Mouse (Mus musculus) spleen, adult 2 months (tissue): ENCODE results near the gene Abr. TPM values are rescaled to one million over a fixed set of nuclear protein-coding genes. Genes with fewer than 3 reads are reported as not detected.
A peak's percentile ranks its signal among the peaks of the same experiment; 100 is the strongest.

ENCODE experiments used
- DNase-seq, 2 experiments: peaks; one replicate each; pipeline versions ENCODE4 v3.0.0 to v3.0.0-alpha.2; 2012 to 2021; ENCODE audit warnings: low spot score in 2 of 2, low read depth in 1 of 2
- H3K27ac ChIP-seq: fragments of 200-500 bp; 2 replicates; pipeline ENCODE4 v1.5.1; 2012; ENCODE audit warnings: low read length, inconsistent platforms; ENCODE audit not compliant: insufficient read depth
- H3K27me3 ChIP-seq: fragments of 200-500 bp; 2 replicates; pipeline ENCODE4 v1.6.1; 2012; ENCODE audit warnings: mild to moderate bottlenecking, moderate library complexity, low read length, inconsistent platforms; ENCODE audit not compliant: control insufficient read depth, insufficient read depth
- H3K36me3 ChIP-seq: fragments of 200-500 bp; 2 replicates; pipeline ENCODE4 v1.6.1; 2012; ENCODE audit warnings: mild to moderate bottlenecking, low read length, inconsistent platforms; ENCODE audit not compliant: control insufficient read depth, insufficient read depth
- H3K4me1 ChIP-seq: fragments of 200-500 bp; 2 replicates; pipeline ENCODE4 v1.6.1; 2011; ENCODE audit warnings: inconsistent platforms; ENCODE audit not compliant: control insufficient read depth, insufficient read depth, insufficient read length
- H3K4me3 ChIP-seq: fragments of 200-500 bp; 2 replicates; pipeline ENCODE4 v1.5.1; 2011; ENCODE audit warnings: mild to moderate bottlenecking, inconsistent platforms; ENCODE audit not compliant: insufficient read depth, insufficient read length; ENCODE audit errors: extremely low read depth
- CTCF ChIP-seq: fragments of 200-500 bp; IDR thresholded peaks from 2 replicates; pipeline ENCODE4 v1.5.1; 2011; ENCODE audit warnings: mild to moderate bottlenecking, inconsistent platforms; ENCODE audit not compliant: insufficient read depth, insufficient read length, insufficient replicate concordance; ENCODE audit errors: extremely low read depth
- POLR2A ChIP-seq: fragments of 200-500 bp; IDR thresholded peaks from 2 replicates; pipeline ENCODE4 v1.6.1; 2011; ENCODE audit warnings: low read depth, low read length, inconsistent platforms
- WGBS: fragments of 180-500 bp; shearing (Covaris S2); methylation state at CpG from one replicate; pipeline ENCODE4 v1.1.7; 2018; 5-methylcytosine and 5-hydroxymethylcytosine counted together
- polyA plus RNA-seq: library from polyadenylated mRNA; depleted of rRNA; stranded (reverse); fragments of >200 nt; gene quantifications from 2 replicates; pipeline ENCODE4 v1.2.3, GENCODE M21; 2012; rRNA removed

Abr gene
- 37.2 and 41.9 TPM in 2 replicates for polyA plus RNA-seq

DNA sequence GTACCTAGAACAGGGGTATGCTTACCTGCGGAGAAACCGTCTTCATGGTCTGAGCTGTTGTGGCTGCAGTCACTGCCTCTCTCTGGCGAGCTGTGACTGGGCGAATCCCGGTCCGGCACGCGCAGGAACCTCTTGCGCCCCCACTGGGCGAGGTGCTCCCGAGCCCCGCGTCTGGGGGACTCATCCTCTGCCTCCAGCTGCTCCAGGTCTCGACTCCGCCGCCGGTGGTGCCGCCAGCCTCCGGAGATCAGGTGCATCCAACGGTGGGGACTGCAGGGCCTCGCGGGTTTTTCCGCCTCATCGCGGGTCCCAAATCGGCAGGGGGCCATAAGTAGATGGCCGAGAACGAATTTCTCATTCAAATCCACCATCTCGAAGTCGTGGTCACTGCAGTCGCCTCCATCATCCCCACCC lies at the start of gene Abr:
Gene Abr (minus strand): TSS at position 163 of the 414 bp plus-strand sequence.
- Histone ChIP-seq H3K27ac (peak within 1 kb of the TSS; percentile 28; the same call in 1 of the 2 replicates), H3K4me1 (peaks cover 17% of the 10 kb centered on the region), H3K4me3 (peak within 1 kb of the TSS; percentile 58), H3K27me3 (peaks cover 9% of the 10 kb centered on the region), H3K36me3 (no peaks in the 10 kb centered on the region)
- TF ChIP-seq POLR2A (no peak), CTCF (no peak)
- peak in 1 of 2 experiments; percentile 9 for DNase-seq
- 1% methylated on average over 31 of the region's 31 CpGs for WGBS

GRCm38 (mm10) chr11:76667807-76668206 lies 45.7 kb upstream of the Abr start:
- 22% methylated on average over 4 of the region's 4 CpGs for WGBS
- peaks cover 14% of the 10 kb centered on the region for H3K27me3 ChIP-seq

DNA sequence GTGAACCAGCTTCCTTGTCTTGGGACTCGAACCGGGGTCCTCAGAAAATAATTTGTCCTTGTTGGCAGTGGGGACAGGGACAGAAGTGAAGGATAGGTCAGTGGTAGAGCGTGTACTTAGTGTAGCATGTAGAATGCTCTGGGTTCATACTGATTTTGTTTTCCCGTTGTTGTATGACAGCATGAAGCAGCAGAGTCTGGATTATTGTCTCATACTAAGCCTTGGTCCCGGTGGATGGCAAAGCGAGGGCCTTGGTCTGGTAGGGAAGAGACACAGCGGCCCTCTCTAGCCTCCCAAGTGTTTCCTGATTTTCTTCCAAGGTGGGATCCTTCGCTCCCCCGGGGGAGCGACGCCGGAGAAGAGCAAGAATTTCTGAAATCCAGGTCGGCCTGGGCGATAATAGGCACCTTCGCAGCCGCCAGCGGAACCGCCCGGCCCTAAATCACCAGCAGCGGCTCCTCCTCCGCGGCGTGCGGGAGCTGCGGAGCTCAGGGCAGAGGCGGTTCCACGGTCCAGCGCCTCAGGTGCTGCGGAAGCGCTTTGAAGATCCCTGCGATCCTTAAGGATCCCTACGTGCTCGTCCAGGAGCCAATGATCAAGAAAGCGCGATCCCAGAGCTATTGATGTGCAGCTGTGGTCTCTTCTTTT lies 44.0 kb upstream of the Abr start:
- no peak overlapping the region for H3K27ac ChIP-seq
- H3K4me3 ChIP-seq, result no peak overlapping the region
- TF ChIP-seq POLR2A, result no peak
- no peak for TF ChIP-seq CTCF
- DNase-seq, result no peak
- no peaks in the 10 kb centered on the region for H3K36me3 ChIP-seq
- WGBS, result 16% methylated on average over 35 of the region's 35 CpGs
- H3K4me1 ChIP-seq, result no peaks in the 10 kb centered on the region
- peaks cover 14% of the 10 kb centered on the region for H3K27me3 ChIP-seq

More at GRCm38 (mm10) chr11:76667807-76668206, 45.7 kb upstream of the Abr start:
- H3K36me3 ChIP-seq, result no peaks in the 10 kb centered on the region
- H3K4me1 ChIP-seq, result no peaks in the 10 kb centered on the region
- no peak for DNase-seq
- TF ChIP-seq POLR2A (no peak), CTCF (no peak)
- H3K4me3 ChIP-seq, result no peak overlapping the region
- H3K27ac ChIP-seq, result no peak overlapping the region

- Histone ChIP-seq H3K4me3 (no peak overlapping the region), H3K27me3 (peaks cover 12% of the 10 kb centered on the region), H3K27ac (no peak overlapping the region), H3K4me1 (no peaks in the 10 kb centered on the region), H3K36me3 (no peaks in the 10 kb centered on the region)
- DNase-seq, result no peak
- WGBS, result 83% methylated on average over 7 of the region's 7 CpGs
- TF ChIP-seq POLR2A (no peak), CTCF (no peak)
Observed at GRCm38 (mm10) chr11:76661790-76662468, 39.8 kb upstream of the Abr start.

- H3K27ac ChIP-seq, result no peak overlapping the region
- DNase-seq, result no peak
- 73% methylated on average over 14 of the region's 14 CpGs for WGBS
- H3K27me3 ChIP-seq, result no peaks in the 10 kb centered on the region
- H3K36me3 ChIP-seq, result no peaks in the 10 kb centered on the region
- H3K4me3 ChIP-seq, result no peak overlapping the region
- TF ChIP-seq POLR2A (no peak), CTCF (no peak)
- H3K4me1 ChIP-seq, result no peaks in the 10 kb centered on the region
Observed at GRCm38 (mm10) chr11:76659138-76659930, 37.2 kb upstream of the Abr start.

GRCm38 (mm10) chr11:76657450-76657970 lies 35.4 kb upstream of the Abr start:
- no peak for TF ChIP-seq CTCF
- no peak for TF ChIP-seq POLR2A
- H3K4me3 ChIP-seq, result no peak overlapping the region
- H3K27me3 ChIP-seq, result no peaks in the 10 kb centered on the region
- no peaks in the 10 kb centered on the region for H3K4me1 ChIP-seq
- no peak overlapping the region for H3K27ac ChIP-seq
- H3K36me3 ChIP-seq, result no peaks in the 10 kb centered on the region
- 81% methylated on average over 4 of the region's 4 CpGs for WGBS
- no peak for DNase-seq
